In genomic region chr6:94131999-94132398, GRCm38 (mm10) we compare ENCODE assay signal across 21 mouse cellular contexts.
A peak's percentile ranks its signal among the peaks of the same experiment; 100 is the strongest.
DNase-seq lines count a peak whose midpoint lies in the region; ATAC-seq lines count a peak whose summit lies in the region.
"Had no signal": no experiment of that assay in that cellular context is flagged by ENCODE, and none has a peak within 500 bp of the region (broad histone marks: within the 10 kb centered on the region; RNA-seq: fewer than 3 reads in every experiment).

No protein-coding gene starts in this region.

- WGBS in forebrain, embryonic 12.5 days: 76% methylated on average over 4 of the region's 4 CpGs
- WGBS in forebrain, embryonic 11.5 days: 72% methylated on average over 4 of the region's 4 CpGs
- WGBS in hindbrain, embryonic 12.5 days: 45% methylated on average over 4 of the region's 4 CpGs
- WGBS in hindbrain, embryonic 10.5 days: 62% methylated on average over 4 of the region's 4 CpGs
- WGBS in neural tube, embryonic 13.5 days: 39% methylated on average over 4 of the region's 4 CpGs
- WGBS in neural tube, embryonic 15.5 days: 23% methylated on average over 4 of the region's 4 CpGs
- WGBS in hindbrain, embryonic 14.5 days: 27% methylated on average over 4 of the region's 4 CpGs

- no peak overlapping the region for H3K27ac ChIP-seq in forebrain, embryonic 12.5 days
- no peak overlapping the region for H3K27ac ChIP-seq in forebrain, embryonic 11.5 days (ENCODE audit: low read depth, low read length)
- H3K27ac ChIP-seq in hindbrain, embryonic 12.5 days: 0 out of 2 replicates have a peak overlapping the region, but pooled peaks have one; percentile 0
- H3K27ac ChIP-seq in hindbrain, embryonic 10.5 days: no peak overlapping the region; the same call in 1 of the 2 replicates
- 0 out of 2 replicates have a peak overlapping the region, but pooled peaks have one; percentile 23 for H3K27ac ChIP-seq in neural tube, embryonic 13.5 days (replicated peaks)
- no peak overlapping the region for H3K27ac ChIP-seq in neural tube, embryonic 15.5 days (replicated peaks)
- 0 out of 2 replicates have a peak overlapping the region, but pooled peaks have one; percentile 10 for H3K27ac ChIP-seq in hindbrain, embryonic 14.5 days
- H3K27ac ChIP-seq: forebrain, embryonic 10.5 days; forebrain, embryonic 15.5 days; heart, embryonic 13.5 days; intestine, embryonic 15.5 days had no signal

- H3K4me2 ChIP-seq in forebrain, embryonic 12.5 days: no peak overlapping the region
- no peak overlapping the region for H3K4me2 ChIP-seq in forebrain, embryonic 11.5 days (ENCODE audit: low read depth, low read length, severe bottlenecking)
- no peak overlapping the region for H3K4me2 ChIP-seq in hindbrain, embryonic 12.5 days (replicated peaks)
- H3K4me2 ChIP-seq in neural tube, embryonic 13.5 days: no peak overlapping the region
- H3K4me2 ChIP-seq in neural tube, embryonic 15.5 days: no peak overlapping the region
- H3K4me2 ChIP-seq in hindbrain, embryonic 14.5 days (replicated peaks): no peak overlapping the region
- H3K4me2 ChIP-seq: forebrain, embryonic 15.5 days; heart, embryonic 13.5 days; intestine, embryonic 15.5 days had no signal

- peaks cover 34% of the 10 kb centered on the region for H3K4me1 ChIP-seq in forebrain, embryonic 12.5 days
- peaks cover 5% of the 10 kb centered on the region; the same call in 1 of the 2 replicates for H3K4me1 ChIP-seq in forebrain, embryonic 11.5 days (replicated peaks; ENCODE audit: control insufficient read depth, insufficient read depth, low read length)
- H3K4me1 ChIP-seq in hindbrain, embryonic 12.5 days: peaks cover 25% of the 10 kb centered on the region
- peaks cover 63% of the 10 kb centered on the region for H3K4me1 ChIP-seq in hindbrain, embryonic 10.5 days (replicated peaks)
- peaks cover 42% of the 10 kb centered on the region for H3K4me1 ChIP-seq in neural tube, embryonic 13.5 days (replicated peaks)
- peaks cover 20% of the 10 kb centered on the region; the same call in 1 of the 2 replicates for H3K4me1 ChIP-seq in neural tube, embryonic 15.5 days
- H3K4me1 ChIP-seq in hindbrain, embryonic 14.5 days (replicated peaks; ENCODE audit: control insufficient read depth, insufficient read depth, low read length): 0 out of 2 replicates have a peak, but pooled peaks cover 25% of the 10 kb centered on the region

- no peaks in the 10 kb centered on the region for H3K9me3 ChIP-seq in forebrain, embryonic 12.5 days
- no peaks in the 10 kb centered on the region for H3K9me3 ChIP-seq in forebrain, embryonic 11.5 days (ENCODE audit: control insufficient read depth, low read length)
- no peaks in the 10 kb centered on the region for H3K9me3 ChIP-seq in hindbrain, embryonic 12.5 days (replicated peaks)
- H3K9me3 ChIP-seq in hindbrain, embryonic 10.5 days: no peaks in the 10 kb centered on the region
- H3K9me3 ChIP-seq in neural tube, embryonic 13.5 days: no peaks in the 10 kb centered on the region
- H3K9me3 ChIP-seq in neural tube, embryonic 15.5 days (replicated peaks): no peaks in the 10 kb centered on the region
- no peaks in the 10 kb centered on the region for H3K9me3 ChIP-seq in hindbrain, embryonic 14.5 days (ENCODE audit: control insufficient read depth, low read length)
- H3K9me3 ChIP-seq: forebrain, embryonic 10.5 days; forebrain, embryonic 15.5 days; heart, embryonic 13.5 days; intestine, embryonic 15.5 days had no signal

- DNase-seq in forebrain, embryonic 11.5 days (ENCODE audit: low spot score): no peak
- DNase-seq in hindbrain, embryonic 10.5 days (ENCODE audit: low spot score): no peak
- DNase-seq in hindbrain, embryonic 14.5 days (ENCODE audit: low spot score): no peak
- DNase-seq in adrenal gland, postnatal 10 days: no peak
- DNase-seq: adrenal gland, postnatal 25 days; cerebellum, adult 18-20 months; cerebellum, adult 9-10 months; cerebellum, postnatal 14 days; gastrocnemius, postnatal 25 days; heart, adult 18-20 months; heart, postnatal 14 days; kidney, adult 11 months had no signal

- ATAC-seq in forebrain, embryonic 12.5 days (ENCODE audit: low FRiP score): peak; percentile 33; the same call in 1 of the 2 replicates
- no peak for ATAC-seq in forebrain, embryonic 11.5 days (replicated peaks; ENCODE audit: low FRiP score)
- peak; percentile 40; the same call in 1 of the 2 replicates for ATAC-seq in hindbrain, embryonic 12.5 days (ENCODE audit: low FRiP score)
- peak; percentile 53; the same call in 1 of the 2 replicates for ATAC-seq in neural tube, embryonic 13.5 days (ENCODE audit: low read depth)
- no peak for ATAC-seq in neural tube, embryonic 15.5 days (ENCODE audit: low FRiP score)
- ATAC-seq in hindbrain, embryonic 14.5 days (ENCODE audit: low FRiP score): no peak
- ATAC-seq: forebrain, embryonic 15.5 days; intestine, embryonic 15.5 days; Patski had no signal

- H3K4me3 ChIP-seq in forebrain, embryonic 12.5 days (replicated peaks): no peak overlapping the region
- H3K4me3 ChIP-seq in forebrain, embryonic 11.5 days (ENCODE audit: low read depth, low read length): no peak overlapping the region
- no peak overlapping the region for H3K4me3 ChIP-seq in hindbrain, embryonic 12.5 days
- no peak overlapping the region for H3K4me3 ChIP-seq in hindbrain, embryonic 10.5 days
- H3K4me3 ChIP-seq in neural tube, embryonic 13.5 days: no peak overlapping the region
- no peak overlapping the region for H3K4me3 ChIP-seq in neural tube, embryonic 15.5 days (replicated peaks)
- H3K4me3 ChIP-seq in hindbrain, embryonic 14.5 days (replicated peaks; ENCODE audit: low read length): no peak overlapping the region
- H3K4me3 ChIP-seq: forebrain, embryonic 10.5 days; forebrain, embryonic 15.5 days; heart, embryonic 13.5 days; intestine, embryonic 15.5 days had no signal

- H3K9ac ChIP-seq in forebrain, embryonic 12.5 days: no peak overlapping the region
- H3K9ac ChIP-seq in forebrain, embryonic 11.5 days (ENCODE audit: low read length): no peak overlapping the region
- no peak overlapping the region for H3K9ac ChIP-seq in hindbrain, embryonic 12.5 days
- no peak overlapping the region for H3K9ac ChIP-seq in neural tube, embryonic 13.5 days
- H3K9ac ChIP-seq in neural tube, embryonic 15.5 days (replicated peaks): no peak overlapping the region
- H3K9ac ChIP-seq in hindbrain, embryonic 14.5 days: no peak overlapping the region
- H3K9ac ChIP-seq: forebrain, embryonic 15.5 days; heart, embryonic 13.5 days; intestine, embryonic 15.5 days had no signal

- no peaks in the 10 kb centered on the region for H3K36me3 ChIP-seq in forebrain, embryonic 12.5 days (replicated peaks)
- no peaks in the 10 kb centered on the region for H3K36me3 ChIP-seq in forebrain, embryonic 11.5 days (ENCODE audit: control insufficient read depth, insufficient read depth, low read length)
- no peaks in the 10 kb centered on the region for H3K36me3 ChIP-seq in hindbrain, embryonic 12.5 days
- H3K36me3 ChIP-seq in hindbrain, embryonic 10.5 days: no peaks in the 10 kb centered on the region
- no peaks in the 10 kb centered on the region for H3K36me3 ChIP-seq in neural tube, embryonic 13.5 days
- H3K36me3 ChIP-seq in neural tube, embryonic 15.5 days: no peaks in the 10 kb centered on the region
- H3K36me3 ChIP-seq in hindbrain, embryonic 14.5 days (replicated peaks; ENCODE audit: control insufficient read depth, insufficient read depth): no peaks in the 10 kb centered on the region
- H3K36me3 ChIP-seq: forebrain, embryonic 10.5 days; forebrain, embryonic 15.5 days; heart, embryonic 13.5 days; intestine, embryonic 15.5 days had no signal

- no peaks in the 10 kb centered on the region for H3K27me3 ChIP-seq in forebrain, embryonic 12.5 days
- H3K27me3 ChIP-seq in forebrain, embryonic 11.5 days (ENCODE audit: control insufficient read depth, insufficient read depth, low read length): no peaks in the 10 kb centered on the region
- H3K27me3 ChIP-seq in hindbrain, embryonic 12.5 days: no peaks in the 10 kb centered on the region
- H3K27me3 ChIP-seq in hindbrain, embryonic 10.5 days (ENCODE audit: insufficient read depth, poor library complexity, severe bottlenecking): no peaks in the 10 kb centered on the region
- H3K27me3 ChIP-seq in neural tube, embryonic 13.5 days: no peaks in the 10 kb centered on the region
- no peaks in the 10 kb centered on the region for H3K27me3 ChIP-seq in neural tube, embryonic 15.5 days (replicated peaks)
- H3K27me3 ChIP-seq in hindbrain, embryonic 14.5 days (ENCODE audit: control insufficient read depth, insufficient read depth, low read length): no peaks in the 10 kb centered on the region
- H3K27me3 ChIP-seq: forebrain, embryonic 15.5 days; heart, embryonic 13.5 days; intestine, embryonic 15.5 days; Patski had no signal

Comparison
In these comparisons a context has a peak if more than half of its experiments do, and no peak if none do; other contexts are left out.
1. ATAC-seq: peak in forebrain, embryonic 12.5 days (single experiment), hindbrain, embryonic 12.5 days (single experiment) and neural tube, embryonic 13.5 days (single experiment); none in forebrain, embryonic 11.5 days (single experiment), neural tube, embryonic 15.5 days (single experiment) and hindbrain, embryonic 14.5 days (single experiment).
2. H3K27ac ChIP-seq: peak in hindbrain, embryonic 12.5 days (single experiment), neural tube, embryonic 13.5 days (single experiment) and hindbrain, embryonic 14.5 days (single experiment); none in forebrain, embryonic 12.5 days (single experiment), forebrain, embryonic 11.5 days (single experiment), hindbrain, embryonic 10.5 days (single experiment) and neural tube, embryonic 15.5 days (single experiment).